Mouse (Mus musculus): ENCODE data around the gene Zfp706. TPM values are rescaled to one million over a fixed set of nuclear protein-coding genes. Genes with fewer than 3 reads are reported as not detected.

Gene Zfp706
- total and polyA plus RNA-seq, 2 experiments, result 22.5 TPM

GRCm38 (mm10) chr15:37036481-37037156 is 29.0 kb upstream of the Zfp706 start:
- Histone ChIP-seq H3K9ac (ENCODE audit: low read depth, low read length) (no peak overlapping the region), H3K36me3 (ENCODE audit: control insufficient read depth, insufficient read depth, low read length) (no peaks in the 10 kb centered on the region), H3K27ac (replicated peaks; ENCODE audit: insufficient read depth, low read depth, low read length) (no peak overlapping the region), H3K27me3 (ENCODE audit: control insufficient read depth, insufficient read depth, low read length) (no peaks in the 10 kb centered on the region), H3K79me2 (ENCODE audit: control insufficient read depth, insufficient read depth, low read length) (no peaks in the 10 kb centered on the region), H3K4me3 (ENCODE audit: insufficient read depth, low read depth, low read length) (no peak overlapping the region), H3K4me1 (ENCODE audit: control insufficient read depth, insufficient read depth, low read length) (0 out of 2 replicates have a peak, but pooled peaks cover 3% of the 10 kb centered on the region)
- peak; percentile 8 for DNase-seq (ENCODE audit: extremely low read depth, low read depth, low spot score)
- WGBS, result 67% methylated on average over 7 of the region's 7 CpGs
- no peak for TF ChIP-seq POLR2A (IDR thresholded peaks at IDR 0.05; ENCODE audit: extremely low read depth, insufficient read depth, low read length)
- no peak for TF ChIP-seq CTCF (IDR thresholded peaks at IDR 0.05; ENCODE audit: low read depth, low read length)

- Histone ChIP-seq H3K36me3 (ENCODE audit: control insufficient read depth, insufficient read depth, low read length) (no peaks in the 10 kb centered on the region), H3K27ac (replicated peaks; ENCODE audit: insufficient read depth, low read depth, low read length) (no peak overlapping the region), H3K9ac (ENCODE audit: low read depth, low read length) (no peak overlapping the region), H3K27me3 (ENCODE audit: control insufficient read depth, insufficient read depth, low read length) (no peaks in the 10 kb centered on the region), H3K79me2 (ENCODE audit: control insufficient read depth, insufficient read depth, low read length) (no peaks in the 10 kb centered on the region), H3K4me1 (ENCODE audit: control insufficient read depth, insufficient read depth, low read length) (0 out of 2 replicates have a peak, but pooled peaks cover 1% of the 10 kb centered on the region), H3K4me3 (ENCODE audit: insufficient read depth, low read depth, low read length) (no peak overlapping the region)
- TF ChIP-seq POLR2A (IDR thresholded peaks at IDR 0.05; ENCODE audit: extremely low read depth, insufficient read depth, low read length), result no peak
- TF ChIP-seq CTCF (IDR thresholded peaks at IDR 0.05; ENCODE audit: low read depth, low read length), result no peak
- WGBS, result 81% methylated on average over 2 of the region's 2 CpGs
- no peak for DNase-seq (ENCODE audit: extremely low read depth, low read depth, low spot score)
Measured at GRCm38 (mm10) chr15:37034155-37034554, 26.6 kb upstream of the Zfp706 start.

GRCm38 (mm10) chr15:37033431-37033830 is 25.9 kb upstream of the Zfp706 start:
- Histone ChIP-seq H3K4me1 (ENCODE audit: control insufficient read depth, insufficient read depth, low read length) (0 out of 2 replicates have a peak, but pooled peaks cover 1% of the 10 kb centered on the region), H3K9ac (ENCODE audit: low read depth, low read length) (no peak overlapping the region), H3K79me2 (ENCODE audit: control insufficient read depth, insufficient read depth, low read length) (no peaks in the 10 kb centered on the region), H3K36me3 (ENCODE audit: control insufficient read depth, insufficient read depth, low read length) (no peaks in the 10 kb centered on the region), H3K27me3 (ENCODE audit: control insufficient read depth, insufficient read depth, low read length) (no peaks in the 10 kb centered on the region), H3K27ac (replicated peaks; ENCODE audit: insufficient read depth, low read depth, low read length) (no peak overlapping the region), H3K4me3 (ENCODE audit: insufficient read depth, low read depth, low read length) (no peak overlapping the region)
- DNase-seq (ENCODE audit: extremely low read depth, low read depth, low spot score), result no peak
- no peak for TF ChIP-seq CTCF (IDR thresholded peaks at IDR 0.05; ENCODE audit: low read depth, low read length)
- no peak for TF ChIP-seq POLR2A (IDR thresholded peaks at IDR 0.05; ENCODE audit: extremely low read depth, insufficient read depth, low read length)
- 94% methylated on average over 2 of the region's 2 CpGs for WGBS

- Histone ChIP-seq H3K4me1 (ENCODE audit: control insufficient read depth, insufficient read depth, low read length) (no peaks in the 10 kb centered on the region), H3K4me3 (ENCODE audit: insufficient read depth, low read depth, low read length) (no peak overlapping the region), H3K27me3 (ENCODE audit: control insufficient read depth, insufficient read depth, low read length) (no peaks in the 10 kb centered on the region), H3K79me2 (ENCODE audit: control insufficient read depth, insufficient read depth, low read length) (no peaks in the 10 kb centered on the region), H3K27ac (replicated peaks; ENCODE audit: insufficient read depth, low read depth, low read length) (no peak overlapping the region), H3K36me3 (ENCODE audit: control insufficient read depth, insufficient read depth, low read length) (no peaks in the 10 kb centered on the region), H3K9ac (ENCODE audit: low read depth, low read length) (no peak overlapping the region)
- TF ChIP-seq CTCF (IDR thresholded peaks at IDR 0.05; ENCODE audit: low read depth, low read length), result no peak
- no peak for TF ChIP-seq POLR2A (IDR thresholded peaks at IDR 0.05; ENCODE audit: extremely low read depth, insufficient read depth, low read length)
- 50% methylated on average over 6 of the region's 6 CpGs for WGBS
- no peak for DNase-seq (ENCODE audit: extremely low read depth, low read depth, low spot score)
Measured at GRCm38 (mm10) chr15:37031334-37032150, 24.0 kb upstream of the Zfp706 start.

- TF ChIP-seq POLR2A (IDR thresholded peaks at IDR 0.05; ENCODE audit: extremely low read depth, insufficient read depth, low read length) (no peak), CTCF (IDR thresholded peaks at IDR 0.05; ENCODE audit: low read depth, low read length) (no peak)
- no peak overlapping the region for H3K9ac ChIP-seq (ENCODE audit: low read depth, low read length)
- no peaks in the 10 kb centered on the region for H3K27me3 ChIP-seq (ENCODE audit: control insufficient read depth, insufficient read depth, low read length)
- H3K4me3 ChIP-seq (ENCODE audit: insufficient read depth, low read depth, low read length), result no peak overlapping the region
- H3K36me3 ChIP-seq (ENCODE audit: control insufficient read depth, insufficient read depth, low read length), result no peaks in the 10 kb centered on the region
- H3K4me1 ChIP-seq (ENCODE audit: control insufficient read depth, insufficient read depth, low read length), result no peaks in the 10 kb centered on the region
- H3K27ac ChIP-seq (replicated peaks; ENCODE audit: insufficient read depth, low read depth, low read length), result 0 out of 2 replicates have a peak overlapping the region, but pooled peaks have one; percentile 21
- DNase-seq (ENCODE audit: extremely low read depth, low read depth, low spot score), result no peak
- H3K79me2 ChIP-seq (ENCODE audit: control insufficient read depth, insufficient read depth, low read length), result no peaks in the 10 kb centered on the region
- 74% methylated on average over 3 of the region's 3 CpGs for WGBS
Measured at GRCm38 (mm10) chr15:37030929-37031328, 23.4 kb upstream of the Zfp706 start.
